Mouse (Mus musculus) thymus, adult 2 months (tissue): ENCODE measurements around the gene Sap30l.

Source experiments
- CTCF ChIP-seq: fragments of 200-500 bp; IDR thresholded peaks from 2 replicates; pipeline ENCODE4 v1.5.1; 2012; ENCODE audit warnings: mild to moderate bottlenecking, control low read depth, low read length, moderate library complexity, borderline replicate concordance; ENCODE audit not compliant: control insufficient read depth, poor library complexity, insufficient read depth; ENCODE audit errors: extremely low read depth
- POLR2A ChIP-seq: fragments of 200-500 bp; IDR thresholded peaks from 2 replicates; pipeline ENCODE4 v1.6.1; 2012; ENCODE audit warnings: mild to moderate bottlenecking, low read length, control low read depth, moderate library complexity; ENCODE audit not compliant: control insufficient read depth, poor library complexity, insufficient read depth; ENCODE audit errors: extremely low read depth

GRCm38 (mm10) chr11:57753538-57754203, 47.8 kb upstream of the Sap30l start:
- TF ChIP-seq CTCF = no peak
- TF ChIP-seq POLR2A = no peak
